Mouse (Mus musculus): ENCODE data around the gene Stab2.

DNA sequence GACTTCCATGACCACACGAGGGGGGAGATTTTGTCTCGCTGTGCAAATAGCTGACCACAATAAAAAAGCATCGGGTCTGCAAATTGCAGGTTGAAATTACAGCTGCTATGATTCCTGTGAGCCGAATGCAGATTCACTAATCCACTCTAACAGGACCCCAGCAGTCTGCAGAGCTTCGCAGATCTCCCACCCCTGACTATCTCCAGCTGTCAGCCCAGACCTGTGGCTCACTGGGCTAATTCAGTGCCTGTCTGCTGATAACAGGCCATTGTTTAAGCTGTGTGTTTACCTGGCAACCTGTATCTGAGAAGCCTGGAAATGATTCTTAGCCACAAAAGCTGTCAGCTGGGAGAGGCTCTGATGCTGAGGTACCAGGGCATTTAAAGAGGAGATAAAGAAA lies 29.2 kb upstream of the Stab2 start:
- TF ChIP-seq CTCF (IDR thresholded peaks at IDR 0.05; ENCODE audit: low read depth) (no peak), EP300 (IDR thresholded peaks at IDR 0.05; ENCODE audit: low read depth) (no peak)
